Mouse (Mus musculus) spleen, postnatal 10 days (tissue): Measurements from ENCODE around the gene Spint4.
A peak's percentile ranks its signal among the peaks of the same experiment; 100 is the strongest.

Experiments
- DNase-seq, 2 experiments: peaks; one replicate each; pipeline ENCODE4 v3.0.0; 2021 to 2022; ENCODE audit warnings: low spot score in 2 of 2

Gene Spint4

GRCm38 (mm10) chr2:164733259-164733658, 35.0 kb downstream of the Spint4 start:
- no peak for DNase-seq

GRCm38 (mm10) chr2:164734839-164735238, 36.5 kb downstream of the Spint4 start:
- DNase-seq = no peak

- no peak for DNase-seq
These were observed 37.1 kb downstream of the Spint4 start for GRCm38 (mm10) chr2:164735446-164735845.

- DNase-seq = no peak
These were observed 39.2 kb downstream of the Spint4 start for GRCm38 (mm10) chr2:164737377-164738090.

- no peak for DNase-seq
These were observed 41.6 kb downstream of the Spint4 start for GRCm38 (mm10) chr2:164739876-164740275.

GRCm38 (mm10) chr2:164744987-164745386, 46.7 kb downstream of the Spint4 start:
- no peak for DNase-seq

GRCm38 (mm10) chr2:164745843-164746479, 47.7 kb downstream of the Spint4 start, which contains the start of the genes Wfdc3 and Dnttip1:
TSS of gene Wfdc3 (minus strand) at chr2:164745931.
TSS of gene Dnttip1 (plus strand) at chr2:164745983.
- DNase-seq = peak; percentile 95 to 97

GRCm38 (mm10) chr2:164746693-164747092, 48.4 kb downstream of the Spint4 start:
- DNase-seq = peak in 1 of 2 experiments; percentile 36

GRCm38 (mm10) chr2:164748191-164748590, 49.9 kb downstream of the Spint4 start:
- DNase-seq = peak in 1 of 2 experiments; percentile 27

- no peak for DNase-seq
These were observed 50.7 kb downstream of the Spint4 start for GRCm38 (mm10) chr2:164748991-164749390.
